Comparison of ENCODE assay signal across 27 mouse cellular contexts in genomic region chr16:18230617-18231016, GRCm38 (mm10). TPM values are rescaled to one million over a fixed set of nuclear protein-coding genes. Genes with fewer than 3 reads are reported as not detected.
DNase-seq lines count a peak whose midpoint lies in the region; TF ChIP-seq lines count a peak whose summit lies in the region.
"Had no signal": no experiment of that assay in that cellular context is flagged by ENCODE, and none has a peak within 500 bp of the region (broad histone marks: within the 10 kb centered on the region; RNA-seq: fewer than 3 reads in every experiment).

No protein-coding gene starts in this region.

- WGBS in cerebellum, adult 2 months, result 78% methylated on average over 6 of the region's 6 CpGs
- 82% methylated on average over 6 of the region's 6 CpGs for WGBS in heart, embryonic 10.5 days

- no peak overlapping the region for H3K4me3 ChIP-seq in cerebellum, adult 2 months (replicated peaks; ENCODE audit: insufficient read depth, low read depth, low read length)
- peak overlapping the region; percentile 38; the same call in 1 of the 2 replicates for H3K4me3 ChIP-seq in heart, embryonic 10.5 days
- H3K4me3 ChIP-seq in left cerebral cortex, adult 2 months, result no peak overlapping the region; the same call in 1 of the 2 replicates
- H3K4me3 ChIP-seq in cortical plate, adult 2 months (ENCODE audit: insufficient read depth, low read length), result no peak overlapping the region
- H3K4me3 ChIP-seq: embryonic facial prominence, embryonic 12.5 days; limb, embryonic 13.5 days; liver, embryonic 15.5 days; midbrain, embryonic 13.5 days; neural tube, embryonic 15.5 days had no signal

- intact Hi-C loops in left cerebral cortex, adult 2 months (cut with DNase I), result loop anchor here (10.0 kb wide), 1 partner anchor 306 kb away; the partner anchor contains the start of gene Slc25a1

- no peak for TF ChIP-seq POLR2A in cerebellum, adult 2 months (IDR thresholded peaks at IDR 0.05; ENCODE audit: borderline replicate concordance, insufficient read depth, low read length)
- no peak for TF ChIP-seq POLR2A in cortical plate, adult 2 months (IDR thresholded peaks at IDR 0.05; ENCODE audit: extremely low read depth, insufficient read depth, low read length)

- no peaks in the 10 kb centered on the region for H3K27me3 ChIP-seq in cerebellum, adult 2 months (ENCODE audit: control insufficient read depth, insufficient read depth, low read length)
- H3K27me3 ChIP-seq in heart, embryonic 10.5 days (ENCODE audit: insufficient read depth, poor library complexity, severe bottlenecking), result no peaks in the 10 kb centered on the region
- H3K27me3 ChIP-seq: embryonic facial prominence, embryonic 12.5 days; limb, embryonic 13.5 days; midbrain, embryonic 13.5 days; neural tube, embryonic 15.5 days had no signal

- no peak for TF ChIP-seq CTCF in cerebellum, adult 2 months (IDR thresholded peaks at IDR 0.05; ENCODE audit: borderline replicate concordance, insufficient read depth, low read depth, low read length)
- TF ChIP-seq CTCF in left cerebral cortex, adult 2 months (IDR thresholded peaks at IDR 0.05), result no peak
- TF ChIP-seq CTCF in cortical plate, adult 2 months (IDR thresholded peaks at IDR 0.05; ENCODE audit: extremely low read depth, insufficient read depth, low read length), result no peak

- H3K36me3 ChIP-seq in heart, embryonic 10.5 days, result peaks cover 37% of the 10 kb centered on the region
- H3K36me3 ChIP-seq: liver, embryonic 15.5 days had no signal

- peak overlapping the region; percentile 85 for H3K27ac ChIP-seq in cerebellum, adult 2 months (ENCODE audit: insufficient read depth, low read length)
- peak overlapping the region; percentile 88 for H3K27ac ChIP-seq in heart, embryonic 10.5 days
- peak overlapping the region; percentile 89 for H3K27ac ChIP-seq in left cerebral cortex, adult 2 months
- H3K27ac ChIP-seq in cortical plate, adult 2 months (ENCODE audit: insufficient read depth, low read length), result peak overlapping the region; percentile 88
- H3K27ac ChIP-seq: embryonic facial prominence, embryonic 12.5 days; hindbrain, embryonic 14.5 days; liver, embryonic 15.5 days; midbrain, embryonic 13.5 days had no signal

- no peaks in the 10 kb centered on the region for H3K9me3 ChIP-seq in heart, embryonic 10.5 days
- H3K9me3 ChIP-seq: embryonic facial prominence, embryonic 12.5 days; limb, embryonic 13.5 days; liver, embryonic 15.5 days; midbrain, embryonic 13.5 days; neural tube, embryonic 15.5 days had no signal

- H3K4me1 ChIP-seq in cerebellum, adult 2 months (ENCODE audit: control insufficient read depth, insufficient read depth, low read length), result peaks cover 46% of the 10 kb centered on the region
- H3K4me1 ChIP-seq in heart, embryonic 10.5 days, result peaks cover 77% of the 10 kb centered on the region
- peaks cover 20% of the 10 kb centered on the region for H3K4me1 ChIP-seq in cortical plate, adult 2 months (ENCODE audit: control insufficient read depth, insufficient read depth, low read length)

- DNase-seq in cerebellum, adult 2 months, result no peak
- no peak for DNase-seq in cerebellum, adult 9-10 months
- DNase-seq in heart, embryonic 10.5 days (ENCODE audit: low spot score), result no peak
- no peak for DNase-seq in heart, adult 18-20 months
- DNase-seq in left cerebral cortex, adult 2 months (ENCODE audit: extremely low spot score in 1 of 2, low spot score in 2 of 2), result no peak
- no peak for DNase-seq in left cerebral cortex, adult 18-20 months (ENCODE audit: low spot score in 2 of 2)
- no peak for DNase-seq in c-Kit-positive CD71-positive TER-119-positive erythroid progenitor cells, embryonic 14.5 days (ENCODE audit: low spot score)
- DNase-seq: adrenal gland, adult 8-10 months; cerebellum, adult 11 months; kidney, adult 8-10 months; kidney, postnatal 36 days; right cerebral cortex, postnatal 14 days; spleen, adult 18-20 months had no signal

RNA-seq across cellular contexts. Expression of gene Zdhhc8, which starts 4.3 kb away (rescaled TPM):
- 74.0 and 85.3 TPM in 2 replicates for polyA plus RNA-seq in cerebellum, adult 2 months (2012; rRNA removed)
- polyA plus RNA-seq in heart, embryonic 10.5 days (2016; fragmentation: Nextera tagmentation; extraction: Ambion mirVana), result 21.2 and 27.5 TPM in 2 replicates
- total RNA-seq in heart, adult 18-20 months (2021), result 10 to 100 TPM; 18.1 to 25.1 TPM
- 100 to 1,000 TPM; 132 to 134 TPM for total RNA-seq in left cerebral cortex, adult 2 months (2021)
- total RNA-seq in left cerebral cortex, adult 18-20 months (2021), result 100 to 1,000 TPM; 106 to 124 TPM
- polyA plus RNA-seq in cortical plate, adult 2 months (2012; rRNA removed), result 176 and 186 TPM in 2 replicates

RNA-seq across cellular contexts. Expression of gene Ccdc188, which starts 12.9 kb away (rescaled TPM):
- polyA plus RNA-seq in cerebellum, adult 2 months (2012; rRNA removed), result not detected in 2 replicates
- not detected in 2 replicates for polyA plus RNA-seq in heart, embryonic 10.5 days (2016; fragmentation: Nextera tagmentation; extraction: Ambion mirVana)
- not detected for total RNA-seq in heart, adult 18-20 months (2021)
- total RNA-seq in left cerebral cortex, adult 2 months (2021), result not detected
- total RNA-seq in left cerebral cortex, adult 18-20 months (2021), result not detected
- not detected in 2 replicates for polyA plus RNA-seq in cortical plate, adult 2 months (2012; rRNA removed)
- total RNA-seq: adrenal gland, adult 8-10 months; layer of hippocampus, postnatal 10 days; left cerebral cortex, postnatal 10 days had no signal
- polyA plus RNA-seq: brain, embryonic 14.5 days; embryonic facial prominence, embryonic 12.5 days; forebrain, embryonic 16.5 days; hindbrain, embryonic 14.5 days; intestine, embryonic 14.5 days; limb, embryonic 13.5 days; liver, embryonic 15.5 days; lung, postnatal 0 days; neural tube, embryonic 15.5 days had no signal

RNA-seq across cellular contexts. Expression of gene Trmt2a, which starts 17.9 kb away (rescaled TPM):
- 96.0 and 99.5 TPM in 2 replicates for polyA plus RNA-seq in cerebellum, adult 2 months (2012; rRNA removed)
- 83.3 and 111 TPM in 2 replicates for polyA plus RNA-seq in heart, embryonic 10.5 days (2016; fragmentation: Nextera tagmentation; extraction: Ambion mirVana)
- 10 to 100 TPM; 13.8 to 16.7 TPM for total RNA-seq in heart, adult 18-20 months (2021)
- total RNA-seq in left cerebral cortex, adult 2 months (2021), result 10 to 100 TPM; 43.6 to 47.7 TPM
- total RNA-seq in left cerebral cortex, adult 18-20 months (2021), result 10 to 100 TPM; 41.8 to 48.5 TPM
- 72.9 and 84.7 TPM in 2 replicates for polyA plus RNA-seq in cortical plate, adult 2 months (2012; rRNA removed)

RNA-seq across cellular contexts. Expression of gene Ranbp1, which starts 17.9 kb away (rescaled TPM):
- polyA plus RNA-seq in cerebellum, adult 2 months (2012; rRNA removed), result 96.2 and 104 TPM in 2 replicates
- 601 and 873 TPM in 2 replicates for polyA plus RNA-seq in heart, embryonic 10.5 days (2016; fragmentation: Nextera tagmentation; extraction: Ambion mirVana)
- 10 to 100 TPM; 36.3 to 42.5 TPM for total RNA-seq in heart, adult 18-20 months (2021)
- total RNA-seq in left cerebral cortex, adult 2 months (2021), result 10 to 100 TPM; 87.3 to 92.9 TPM
- total RNA-seq in left cerebral cortex, adult 18-20 months (2021), result 10 to 100 TPM; 85.5 to 91.0 TPM
- polyA plus RNA-seq in cortical plate, adult 2 months (2012; rRNA removed), result 92.3 and 95.1 TPM in 2 replicates

RNA-seq across cellular contexts. Expression of gene Gm49776, which starts 27.5 kb away (rescaled TPM):
- 0.47 TPM in 1 of 2 replicates, not detected in the other for polyA plus RNA-seq in cerebellum, adult 2 months (2012; rRNA removed)
- 1.4 and 4.0 TPM in 2 replicates for polyA plus RNA-seq in heart, embryonic 10.5 days (2016; fragmentation: Nextera tagmentation; extraction: Ambion mirVana)
- not detected for total RNA-seq in heart, adult 18-20 months (2021)
- total RNA-seq in left cerebral cortex, adult 2 months (2021), result not detected
- not detected for total RNA-seq in left cerebral cortex, adult 18-20 months (2021)
- polyA plus RNA-seq in cortical plate, adult 2 months (2012; rRNA removed), result 0.36 TPM in 1 of 2 replicates, not detected in the other
- total RNA-seq: adrenal gland, adult 8-10 months; layer of hippocampus, postnatal 10 days; left cerebral cortex, postnatal 10 days had no signal
- polyA plus RNA-seq: brain, embryonic 14.5 days; forebrain, embryonic 16.5 days; gonadal fat pad, adult 2 months; hindbrain, embryonic 14.5 days; intestine, embryonic 14.5 days; liver, embryonic 15.5 days; midbrain, embryonic 13.5 days had no signal

Comparison
In these comparisons a context has a peak if more than half of its experiments do, and no peak if none do; other contexts are left out.
1. RNA of gene Zdhhc8, which starts 4.3 kb away (total RNA-seq): 132 to 134 TPM in left cerebral cortex, adult 2 months and 106 to 124 TPM in left cerebral cortex, adult 18-20 months; 18.1 to 25.1 TPM in heart, adult 18-20 months; every median in the first group is over 4 times any median in the second.
2. Peak in every context shown above with its lines, with median percentiles within 50 percentile points of each other: H3K27ac ChIP-seq.